Mouse (Mus musculus) testis, adult 2 months (tissue): ENCODE measurements around the gene Fam107b.

Experiments used
- CTCF ChIP-seq: fragments of 200-500 bp; IDR thresholded peaks from 2 replicates; pipeline ENCODE4 v1.5.1; 2012; ENCODE audit warnings: low read depth, mild to moderate bottlenecking, inconsistent platforms, low read length, moderate library complexity; ENCODE audit not compliant: control insufficient read depth, insufficient read depth, insufficient replicate concordance
- POLR2A ChIP-seq: fragments of 200-500 bp; IDR thresholded peaks from 2 replicates; pipeline ENCODE4 v1.6.1; 2012; ENCODE audit warnings: low read depth, mild to moderate bottlenecking, inconsistent platforms, low read length, moderate library complexity; ENCODE audit not compliant: control insufficient read depth

GRCm38 (mm10) chr2:3683751-3684229 is 113.5 kb downstream of the Fam107b start:
- TF ChIP-seq POLR2A (no peak), CTCF (no peak)
